Mouse (Mus musculus): Measurements from ENCODE around the gene Elp4. TPM values are rescaled to one million over a fixed set of nuclear protein-coding genes. Genes with fewer than 3 reads are reported as not detected.
A peak's percentile ranks its signal among the peaks of the same experiment; 100 is the strongest.

Gene Elp4
- polyA plus RNA-seq, 1 experiment from 2014 or later, result 48.5 TPM

- Histone ChIP-seq H3K27ac (replicated peaks) (peak overlapping the region; percentile 81; the same call in 1 of the 2 replicates), H3K36me3 (no peaks in the 10 kb centered on the region), H3K4me1 (peaks cover 56% of the 10 kb centered on the region), H3K4me3 (peak overlapping the region; percentile 54), H3K4me2 (replicated peaks) (peak overlapping the region; percentile 59), H3K9ac (replicated peaks) (0 out of 2 replicates have a peak overlapping the region, but pooled peaks have one; percentile 51), H3K27me3 (peaks cover 99% of the 10 kb centered on the region), H3K9me3 (no peaks in the 10 kb centered on the region)
- WGBS, result 0% methylated on average over 6 of the region's 6 CpGs
- ATAC-seq (ENCODE audit: low FRiP score, low read depth), result no peak
These were observed 231.3 kb downstream of the Elp4 start for GRCm38 (mm10) chr2:105673054-105673453.

GRCm38 (mm10) chr2:105672596-105672960 lies 231.8 kb downstream of the Elp4 start:
- Histone ChIP-seq H3K4me3 (peak overlapping the region; percentile 54), H3K36me3 (no peaks in the 10 kb centered on the region), H3K4me2 (replicated peaks) (peak overlapping the region; percentile 59), H3K27me3 (peaks cover 99% of the 10 kb centered on the region), H3K4me1 (peaks cover 58% of the 10 kb centered on the region), H3K9me3 (no peaks in the 10 kb centered on the region), H3K9ac (replicated peaks) (peak overlapping the region; percentile 46), H3K27ac (replicated peaks) (peak overlapping the region; percentile 35)
- WGBS, result 2% methylated on average over 15 of the region's 16 CpGs
- ATAC-seq (ENCODE audit: low FRiP score, low read depth), result no peak

- Histone ChIP-seq H3K9ac (replicated peaks) (peak overlapping the region; percentile 46), H3K36me3 (no peaks in the 10 kb centered on the region), H3K27ac (replicated peaks) (peak overlapping the region; percentile 35), H3K4me3 (peak overlapping the region; percentile 54), H3K27me3 (peaks cover 99% of the 10 kb centered on the region), H3K9me3 (no peaks in the 10 kb centered on the region), H3K4me2 (replicated peaks) (peak overlapping the region; percentile 59), H3K4me1 (peaks cover 64% of the 10 kb centered on the region)
- no peak for ATAC-seq (ENCODE audit: low FRiP score, low read depth)
- WGBS, result 1% methylated on average over 25 of the region's 25 CpGs
These were observed 232.4 kb downstream of the Elp4 start for GRCm38 (mm10) chr2:105671798-105672595.

- no peak for ATAC-seq (ENCODE audit: low FRiP score, low read depth)
- peak overlapping the region; percentile 54 for H3K4me3 ChIP-seq
- peak overlapping the region; percentile 39; the same call in 1 of the 2 replicates for H3K27ac ChIP-seq (replicated peaks)
- no peaks in the 10 kb centered on the region for H3K9me3 ChIP-seq
- 2% methylated on average over 9 of the region's 9 CpGs for WGBS
- peak overlapping the region; percentile 59 for H3K4me2 ChIP-seq (replicated peaks)
- H3K36me3 ChIP-seq, result no peaks in the 10 kb centered on the region
- peaks cover 99% of the 10 kb centered on the region for H3K27me3 ChIP-seq
- peak overlapping the region; percentile 46; the same call in 1 of the 2 replicates for H3K9ac ChIP-seq (replicated peaks)
- peaks cover 69% of the 10 kb centered on the region for H3K4me1 ChIP-seq
These were observed 233.1 kb downstream of the Elp4 start for GRCm38 (mm10) chr2:105671116-105671797.

GRCm38 (mm10) chr2:105670731-105671095 lies 233.7 kb downstream of the Elp4 start:
- 0% methylated on average over 6 of the region's 6 CpGs for WGBS
- Histone ChIP-seq H3K27me3 (peaks cover 99% of the 10 kb centered on the region), H3K4me2 (replicated peaks) (peak overlapping the region; percentile 59), H3K9me3 (no peaks in the 10 kb centered on the region), H3K9ac (replicated peaks) (0 out of 2 replicates have a peak overlapping the region, but pooled peaks have one; percentile 11), H3K4me3 (peak overlapping the region; percentile 54), H3K36me3 (no peaks in the 10 kb centered on the region), H3K27ac (replicated peaks) (peak overlapping the region; percentile 39; the same call in 1 of the 2 replicates), H3K4me1 (peaks cover 65% of the 10 kb centered on the region)
- ATAC-seq (ENCODE audit: low FRiP score, low read depth), result no peak

- peak overlapping the region; percentile 59 for H3K4me2 ChIP-seq (replicated peaks)
- H3K9ac ChIP-seq (replicated peaks), result peak overlapping the region; percentile 50
- no peak for ATAC-seq (ENCODE audit: low FRiP score, low read depth)
- peak overlapping the region; percentile 54 for H3K4me3 ChIP-seq
- 1% methylated on average over 29 of the region's 29 CpGs for whole genome bisulfite sequencing
- peaks cover 62% of the 10 kb centered on the region for H3K4me1 ChIP-seq
- no peaks in the 10 kb centered on the region for H3K9me3 ChIP-seq
- H3K27ac ChIP-seq (replicated peaks), result 0 out of 2 replicates have a peak overlapping the region, but pooled peaks have one; percentile 39
- H3K27me3 ChIP-seq, result peaks cover 99% of the 10 kb centered on the region
- no peaks in the 10 kb centered on the region for H3K36me3 ChIP-seq
These were observed 234.3 kb downstream of the Elp4 start for GRCm38 (mm10) chr2:105669881-105670730.

- Histone ChIP-seq H3K36me3 (no peaks in the 10 kb centered on the region), H3K4me2 (replicated peaks) (peak overlapping the region; percentile 59), H3K4me3 (peak overlapping the region; percentile 54), H3K27ac (replicated peaks) (0 out of 2 replicates have a peak overlapping the region, but pooled peaks have one; percentile 15), H3K9me3 (no peaks in the 10 kb centered on the region), H3K4me1 (peaks cover 55% of the 10 kb centered on the region), H3K27me3 (peaks cover 99% of the 10 kb centered on the region), H3K9ac (replicated peaks) (peak overlapping the region; percentile 50)
- WGBS, result under 1% methylated on average over 35 of the region's 35 CpGs
- no peak for ATAC-seq (ENCODE audit: low FRiP score, low read depth)
These were observed 234.9 kb downstream of the Elp4 start for GRCm38 (mm10) chr2:105669371-105669861.

- WGBS, result under 1% methylated on average over 44 of the region's 44 CpGs
- H3K9ac ChIP-seq (replicated peaks), result peak within 1 kb of the TSS; percentile 50
- peak; percentile 36 for ATAC-seq (ENCODE audit: low FRiP score, low read depth)
- no peaks in the 10 kb centered on the region for H3K36me3 ChIP-seq
- H3K9me3 ChIP-seq, result no peaks in the 10 kb centered on the region
- H3K4me1 ChIP-seq, result peaks cover 50% of the 10 kb centered on the region
- peaks cover 99% of the 10 kb centered on the region for H3K27me3 ChIP-seq
- H3K27ac ChIP-seq (replicated peaks), result 0 out of 2 replicates have a peak within 1 kb of the TSS, but pooled peaks have one; percentile 15
- peak within 1 kb of the TSS; percentile 59 for H3K4me2 ChIP-seq (replicated peaks)
- H3K4me3 ChIP-seq, result peak within 1 kb of the TSS; percentile 54
These were observed 235.8 kb downstream of the Elp4 start, which contains the start of gene Pax6 for GRCm38 (mm10) chr2:105668271-105669270. Gene Pax6, plus strand, starts transcription at chr2:105668900.

- ATAC-seq (ENCODE audit: low FRiP score, low read depth), result no peak
- WGBS, result 2% methylated on average over 11 of the region's 11 CpGs
- H3K27ac ChIP-seq (replicated peaks), result no peak overlapping the region
- H3K4me3 ChIP-seq, result no peak overlapping the region
- H3K27me3 ChIP-seq, result peaks cover 99% of the 10 kb centered on the region
- no peaks in the 10 kb centered on the region for H3K9me3 ChIP-seq
- H3K4me2 ChIP-seq (replicated peaks), result peak overlapping the region; percentile 59; the same call in 1 of the 2 replicates
- no peaks in the 10 kb centered on the region for H3K36me3 ChIP-seq
- H3K4me1 ChIP-seq, result peaks cover 42% of the 10 kb centered on the region
- H3K9ac ChIP-seq (replicated peaks), result no peak overlapping the region
These were observed 236.8 kb downstream of the Elp4 start for GRCm38 (mm10) chr2:105667626-105667950.

- Histone ChIP-seq H3K9ac (replicated peaks) (no peak overlapping the region), H3K36me3 (no peaks in the 10 kb centered on the region), H3K27me3 (peaks cover 99% of the 10 kb centered on the region), H3K4me1 (peaks cover 37% of the 10 kb centered on the region), H3K9me3 (no peaks in the 10 kb centered on the region), H3K27ac (replicated peaks) (no peak overlapping the region), H3K4me3 (peak overlapping the region; percentile 0; the same call in 1 of the 2 replicates), H3K4me2 (replicated peaks) (0 out of 2 replicates have a peak overlapping the region, but pooled peaks have one; percentile 2)
- ATAC-seq (ENCODE audit: low FRiP score, low read depth), result no peak
- 2% methylated on average over 41 of the region's 41 CpGs for WGBS
These were observed 237.4 kb downstream of the Elp4 start for GRCm38 (mm10) chr2:105666763-105667625.

Measured in midbrain, embryonic 12.5 days (tissue).